Mouse (Mus musculus) large intestine, adult 2 months (tissue): Measurements from ENCODE around the gene Tbc1d9b. TPM values are rescaled to one million over a fixed set of nuclear protein-coding genes. Genes with fewer than 3 reads are reported as not detected.

Source experiments
- DNase-seq: peaks from one replicate; pipeline ENCODE4 v3.0.0-alpha.2; 2012; ENCODE audit warnings: low read depth, low spot score
- WGBS: fragments of 180-500 bp; shearing (Covaris S2); methylation state at CpG from one replicate; pipeline ENCODE4 v1.1.7; 2018; 5-methylcytosine and 5-hydroxymethylcytosine counted together
- polyA plus RNA-seq: library from polyadenylated mRNA; depleted of rRNA; stranded (reverse); fragments of >200 nt; gene quantifications from 2 replicates; pipeline ENCODE4 v1.2.3, GENCODE M21; 2012

Tbc1d9b gene
- polyA plus RNA-seq, 1 experiment = 28.2 TPM

DNA sequence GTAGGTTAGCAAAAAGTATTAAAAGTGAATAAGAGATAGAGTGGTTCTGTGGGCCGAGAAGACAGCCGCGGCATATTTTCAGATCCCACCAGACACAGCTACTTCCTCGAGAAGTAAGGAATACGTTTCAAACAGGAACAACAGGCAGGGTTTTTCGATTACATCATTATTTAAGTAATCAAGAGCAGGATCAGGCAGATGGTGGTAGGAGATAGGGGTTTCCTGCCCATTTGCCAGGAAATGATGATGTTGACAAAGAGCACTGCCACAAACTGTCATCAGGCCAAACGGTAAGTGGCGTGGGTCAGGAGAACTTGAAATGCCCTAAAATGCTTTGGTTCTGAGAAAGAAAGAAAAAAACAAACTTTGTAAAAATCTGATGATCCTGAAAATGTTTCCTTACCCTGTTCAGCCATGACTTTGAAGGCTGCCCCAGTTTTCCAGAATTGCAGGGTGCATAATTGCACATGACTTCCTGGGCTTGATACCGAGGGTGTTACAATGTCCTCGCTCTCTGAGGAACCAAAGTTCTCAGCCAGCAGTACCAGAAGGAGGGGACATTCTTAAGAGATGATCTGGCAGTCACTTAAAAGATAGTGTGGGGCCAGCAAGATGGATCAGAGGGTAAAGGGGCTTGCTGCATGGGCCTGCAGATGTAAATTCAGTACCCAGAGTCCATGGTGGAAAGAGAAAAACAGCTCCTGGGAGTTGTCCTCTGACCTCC, 3.1 kb downstream of the Tbc1d9b start:
- 57% methylated on average over 10 of the region's 10 CpGs for WGBS
- DNase-seq = no peak

DNA sequence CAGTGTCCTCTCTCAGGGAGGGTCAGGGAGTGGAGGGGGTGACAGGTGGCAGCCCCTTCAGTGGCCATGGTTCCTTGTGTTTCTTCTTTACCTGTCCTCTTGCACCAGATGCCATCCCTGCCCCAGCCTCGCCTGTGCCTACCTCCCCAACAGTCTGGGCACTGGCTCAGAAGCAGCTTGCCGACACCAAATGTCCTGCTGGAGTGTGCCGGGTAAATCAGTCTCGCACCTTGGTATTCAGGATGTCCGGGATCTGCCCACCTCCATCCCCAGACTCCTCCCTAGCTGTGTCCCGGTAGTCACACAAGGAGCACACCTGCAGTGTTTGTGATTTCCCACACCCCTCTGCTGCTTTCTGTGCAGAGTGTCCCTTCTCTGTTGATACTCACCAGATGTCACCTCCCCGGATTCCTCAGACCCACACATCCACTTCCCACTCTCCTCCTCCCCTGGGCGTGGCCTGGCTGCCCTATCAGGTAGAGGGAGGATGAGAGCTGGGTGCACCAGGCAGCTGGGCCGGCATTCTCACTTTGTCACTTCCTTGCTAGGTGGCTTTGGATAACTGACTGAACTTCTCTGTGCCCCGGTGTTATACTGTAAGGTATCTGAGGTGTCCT, 7.1 kb downstream of the Tbc1d9b start:
- 54% methylated on average over 10 of the region's 10 CpGs for WGBS
- DNase-seq = no peak

DNA sequence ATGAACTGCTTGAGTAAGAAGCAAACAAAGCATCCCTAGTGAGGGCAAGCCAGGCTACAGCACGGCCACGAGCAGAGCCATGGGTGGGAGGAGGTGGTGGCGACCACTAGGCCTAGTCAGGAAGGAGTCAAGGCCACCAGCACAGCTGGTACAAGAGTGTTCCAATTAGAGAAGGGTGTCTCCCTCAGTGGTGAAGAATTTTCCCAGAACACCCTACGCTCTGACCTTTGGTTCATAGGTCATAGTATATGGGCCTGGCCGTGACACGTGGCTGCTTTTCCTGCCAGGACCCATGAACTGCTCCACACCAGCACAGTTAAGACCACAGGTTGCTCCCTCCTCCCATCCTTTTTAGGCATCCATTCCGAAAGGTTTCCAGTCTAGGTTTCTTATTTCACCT, 8.4 kb downstream of the Tbc1d9b start:
- DNase-seq = no peak
- WGBS = 69% methylated on average over 7 of the region's 7 CpGs

DNA sequence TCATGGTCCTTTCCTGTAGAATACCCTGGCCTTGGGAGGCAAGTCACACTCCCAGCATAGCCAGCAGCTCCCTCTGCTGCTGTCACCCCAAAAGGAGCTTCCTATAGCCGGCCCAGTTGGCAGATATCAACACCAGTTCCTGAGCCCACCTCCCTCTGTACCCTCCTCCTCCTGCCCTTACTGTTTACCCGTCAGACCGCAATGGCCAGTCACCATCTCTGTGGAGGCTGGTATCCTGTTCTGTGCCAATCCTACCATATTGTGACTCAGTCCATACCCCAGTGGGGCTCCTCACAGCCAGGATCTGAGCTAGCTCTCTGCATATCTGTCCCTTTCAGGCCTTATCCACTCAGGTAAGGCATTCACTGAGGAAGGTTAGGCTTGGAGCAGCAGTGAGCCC, 14.3 kb downstream of the Tbc1d9b start:
- WGBS = 85% methylated on average over 3 of the region's 3 CpGs
- no peak for DNase-seq

DNA sequence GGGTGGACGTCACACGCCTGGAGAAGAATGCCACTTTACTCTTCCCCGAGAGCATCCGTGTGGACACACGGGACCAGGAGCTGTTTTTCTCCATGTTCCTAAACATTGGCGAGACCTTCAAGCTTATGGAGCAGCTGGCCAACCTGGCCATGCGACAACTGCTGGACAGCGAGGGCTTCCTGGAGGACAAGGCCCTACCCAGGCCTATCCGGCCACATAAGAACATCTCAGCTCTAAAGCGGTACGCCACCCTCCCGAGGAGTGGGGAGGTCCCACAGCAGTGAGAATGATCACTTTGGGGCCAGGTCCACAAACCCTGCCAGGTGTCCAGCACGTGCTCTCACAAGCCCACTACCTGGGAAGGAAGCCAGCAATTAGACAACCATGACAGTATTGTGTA, 14.9 kb downstream of the Tbc1d9b start:
- DNase-seq = no peak

DNA sequence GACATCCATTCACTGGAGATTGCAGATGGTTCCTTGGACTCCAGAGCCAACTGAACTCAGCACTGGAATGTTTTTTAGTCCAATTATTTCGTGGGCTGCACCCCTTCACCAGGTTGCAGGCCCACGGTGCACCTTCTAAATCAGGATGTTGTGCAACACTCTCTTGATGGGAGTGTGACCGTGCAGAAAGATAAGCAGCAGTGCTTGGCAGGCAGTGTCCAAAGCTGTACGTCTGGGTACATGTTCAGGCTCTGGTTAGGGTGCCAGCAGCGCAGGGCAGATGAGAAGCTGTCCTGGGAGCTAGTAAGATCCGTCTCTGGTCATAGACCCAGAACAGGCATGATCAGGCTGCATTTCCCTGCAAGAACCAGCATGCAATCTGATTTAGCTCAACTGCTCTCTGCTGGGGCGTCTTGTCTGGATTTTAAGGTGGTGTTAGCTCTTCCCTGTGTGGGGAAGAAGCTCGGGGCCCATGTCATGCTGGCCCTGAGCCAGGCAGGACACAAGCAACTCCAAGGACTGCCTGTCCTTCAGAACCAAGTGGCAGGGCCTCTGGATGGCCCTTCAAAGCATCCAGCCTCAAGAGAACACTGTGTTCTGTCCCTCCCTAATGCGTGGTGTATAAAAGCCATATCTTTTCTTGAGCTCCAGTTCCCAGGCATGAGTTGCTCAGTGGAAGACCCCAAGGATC, 16.2 kb downstream of the Tbc1d9b start:
- 72% methylated on average over 9 of the region's 9 CpGs for WGBS
- no peak for DNase-seq

More for the DNA sequence above, 14.9 kb downstream of the Tbc1d9b start:
- WGBS = 93% methylated on average over 13 of the region's 13 CpGs

DNA sequence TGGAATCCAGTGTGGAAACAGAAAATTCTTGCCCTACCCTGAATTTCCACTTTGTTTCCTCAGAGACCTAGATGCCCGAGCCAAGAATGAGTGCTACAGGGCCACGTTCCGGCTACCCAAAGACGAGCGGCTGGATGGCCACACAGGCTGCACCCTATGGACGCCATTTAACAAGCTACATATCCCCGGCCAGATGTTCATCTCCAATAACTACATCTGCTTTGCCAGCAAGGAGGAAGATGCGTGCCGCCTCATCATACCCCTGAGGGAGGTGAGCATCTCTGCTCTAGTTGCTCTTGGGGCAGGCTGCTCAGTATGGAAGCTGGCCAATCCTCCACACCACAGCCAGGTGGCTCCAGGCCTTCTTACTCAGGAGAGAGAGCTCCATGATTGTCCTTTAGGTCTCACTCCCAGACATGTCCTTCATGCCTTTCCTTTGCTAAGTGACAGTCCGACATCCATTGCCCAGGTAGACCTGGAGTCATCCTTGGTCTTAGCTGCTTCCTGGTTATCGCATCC, 16.8 kb downstream of the Tbc1d9b start:
- WGBS = 95% methylated on average over 11 of the region's 11 CpGs
- DNase-seq = no peak

DNA sequence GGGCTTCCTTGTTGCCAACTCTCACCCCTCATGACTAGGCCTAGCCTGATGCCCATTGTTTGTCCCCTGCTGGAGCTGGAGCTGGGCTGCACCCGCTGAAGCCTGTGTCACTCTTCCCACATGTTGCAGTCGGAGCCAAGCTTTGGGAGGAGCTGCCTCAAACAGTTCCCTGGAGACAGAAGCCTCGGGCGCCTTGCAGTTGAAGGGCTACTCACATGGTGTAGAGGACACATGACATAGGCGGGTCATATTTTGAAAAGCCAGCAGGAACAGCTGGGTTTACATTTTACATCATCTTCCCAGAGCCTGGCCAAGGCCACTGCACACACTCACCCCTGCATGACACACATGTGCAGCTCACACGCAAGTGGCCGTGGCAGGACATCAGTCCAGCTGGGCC, 18.0 kb downstream of the Tbc1d9b start:
- WGBS = 76% methylated on average over 7 of the region's 7 CpGs
- DNase-seq = no peak

DNA sequence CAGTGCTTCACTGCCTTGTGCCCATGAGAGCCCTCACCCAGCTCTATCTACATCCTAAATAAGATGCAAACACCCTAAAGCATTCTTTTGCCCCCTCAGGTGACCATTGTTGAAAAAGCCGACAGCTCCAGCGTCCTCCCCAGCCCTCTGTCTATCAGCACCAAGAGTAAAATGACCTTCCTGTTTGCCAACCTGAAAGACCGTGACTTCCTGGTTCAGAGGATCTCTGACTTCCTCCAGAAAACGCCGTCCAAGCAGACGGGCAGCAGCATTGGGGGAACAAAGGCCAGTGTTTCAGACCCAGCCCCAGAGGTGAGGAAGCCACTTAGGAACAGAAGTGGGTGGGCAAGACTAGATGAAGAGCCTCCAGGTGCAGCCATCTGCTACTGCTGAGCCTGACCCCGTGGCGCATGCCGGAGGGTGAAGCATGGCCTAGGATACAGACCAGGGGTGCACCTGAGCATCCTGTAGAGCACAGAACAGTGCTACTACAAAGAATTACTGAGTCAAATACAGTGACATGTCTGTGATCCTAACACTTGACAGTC, 18.5 kb downstream of the Tbc1d9b start:
- 72% methylated on average over 9 of the region's 9 CpGs for WGBS
- DNase-seq = no peak

DNA sequence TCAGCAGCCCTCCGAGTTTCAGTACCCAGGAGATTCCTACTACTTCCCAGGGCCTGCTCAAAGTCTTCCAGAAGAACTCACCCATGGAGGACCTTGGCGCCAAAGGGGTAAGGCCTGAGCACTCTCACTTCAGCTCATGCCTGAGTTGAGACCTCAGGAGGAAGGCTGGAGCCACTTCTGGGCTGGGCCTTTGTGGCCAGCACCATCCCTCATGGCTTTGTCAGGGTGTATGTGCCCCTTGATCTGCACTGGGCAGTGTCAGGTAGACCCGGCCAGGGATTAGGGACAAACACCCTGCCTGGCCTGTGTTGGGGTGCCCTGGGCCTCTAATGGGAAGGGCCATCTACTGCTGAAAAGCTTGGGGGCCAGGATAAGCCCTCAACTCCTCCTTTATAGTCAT, 20.2 kb downstream of the Tbc1d9b start:
- WGBS = 92% methylated on average over 3 of the region's 3 CpGs
- DNase-seq = no peak

DNA sequence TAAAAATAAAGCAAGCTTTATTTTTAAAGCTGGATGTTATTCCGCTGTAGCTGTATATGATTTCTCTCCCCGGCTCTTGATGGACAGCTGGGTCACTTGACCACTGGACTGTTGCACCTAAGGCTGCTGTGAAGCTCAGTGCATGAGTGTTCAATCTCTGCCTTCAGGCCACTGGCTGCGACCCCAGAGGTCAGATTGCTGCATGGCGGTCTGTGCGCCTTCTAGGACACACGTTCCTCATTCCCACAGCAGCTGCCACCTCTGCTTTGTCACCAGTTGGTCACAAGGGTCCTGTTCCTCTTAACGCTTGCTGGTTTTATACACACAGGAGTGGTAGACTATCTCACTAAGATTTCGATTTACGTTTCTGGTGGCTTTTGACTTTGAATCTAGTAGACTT, 23.0 kb downstream of the Tbc1d9b start:
- DNase-seq = no peak
- 86% methylated on average over 9 of the region's 9 CpGs for WGBS

DNA sequence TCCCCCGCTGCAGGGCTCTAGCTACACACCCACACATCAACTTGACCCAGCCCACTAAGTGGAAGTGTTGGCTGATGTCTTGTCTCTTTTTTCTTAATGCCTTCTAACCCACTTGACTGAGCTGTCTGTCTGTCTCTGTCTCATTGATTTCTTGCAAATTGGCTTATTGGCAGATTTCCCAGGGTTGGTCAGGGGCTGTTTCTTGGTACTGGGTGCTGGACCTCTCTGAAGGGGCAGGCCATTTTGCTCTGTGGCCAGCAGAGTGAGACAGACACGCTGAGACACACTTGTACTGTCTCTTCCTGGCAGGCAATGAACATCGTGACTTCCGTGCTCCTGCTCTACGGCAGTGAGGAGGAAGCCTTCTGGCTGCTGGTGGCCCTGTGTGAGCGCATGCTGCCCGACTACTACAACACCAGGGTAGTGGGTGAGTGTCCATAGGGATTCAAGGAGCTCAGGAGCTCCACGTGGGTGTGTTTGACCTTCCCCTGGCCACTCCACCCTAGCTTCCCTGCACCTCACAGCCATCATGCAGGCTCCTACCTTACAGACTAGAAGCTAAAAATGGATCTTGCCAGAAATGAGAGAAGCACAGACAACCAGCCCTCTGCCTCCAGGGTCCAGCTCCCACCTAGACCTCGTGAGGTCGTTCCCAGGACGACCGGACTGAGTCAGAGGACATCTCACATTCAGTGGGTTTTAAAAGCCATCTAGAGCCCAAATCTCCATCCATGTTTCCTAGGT, 23.8 kb downstream of the Tbc1d9b start:
- WGBS = 86% methylated on average over 12 of the region's 12 CpGs
- no peak for DNase-seq

DNA sequence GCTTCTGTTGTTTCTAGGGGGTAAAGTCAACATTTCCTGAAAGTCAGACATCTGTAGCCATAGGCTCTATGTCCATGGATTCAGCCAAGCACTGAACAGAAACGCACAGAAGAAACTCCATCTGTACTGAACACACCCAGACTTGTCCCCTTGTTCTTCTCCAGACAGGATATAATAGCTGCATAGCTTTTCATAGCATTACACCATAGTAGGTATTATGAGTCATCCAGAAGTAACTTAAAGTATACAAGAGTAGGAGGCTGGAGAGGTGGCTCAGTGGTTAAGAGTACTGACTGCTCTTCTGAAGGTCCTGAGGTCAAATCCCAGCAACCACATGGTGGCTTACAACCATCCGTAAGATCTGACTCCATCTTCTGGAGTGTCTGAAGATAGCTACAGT, 24.6 kb downstream of the Tbc1d9b start:
- 75% methylated on average over 2 of the region's 2 CpGs for WGBS

DNA sequence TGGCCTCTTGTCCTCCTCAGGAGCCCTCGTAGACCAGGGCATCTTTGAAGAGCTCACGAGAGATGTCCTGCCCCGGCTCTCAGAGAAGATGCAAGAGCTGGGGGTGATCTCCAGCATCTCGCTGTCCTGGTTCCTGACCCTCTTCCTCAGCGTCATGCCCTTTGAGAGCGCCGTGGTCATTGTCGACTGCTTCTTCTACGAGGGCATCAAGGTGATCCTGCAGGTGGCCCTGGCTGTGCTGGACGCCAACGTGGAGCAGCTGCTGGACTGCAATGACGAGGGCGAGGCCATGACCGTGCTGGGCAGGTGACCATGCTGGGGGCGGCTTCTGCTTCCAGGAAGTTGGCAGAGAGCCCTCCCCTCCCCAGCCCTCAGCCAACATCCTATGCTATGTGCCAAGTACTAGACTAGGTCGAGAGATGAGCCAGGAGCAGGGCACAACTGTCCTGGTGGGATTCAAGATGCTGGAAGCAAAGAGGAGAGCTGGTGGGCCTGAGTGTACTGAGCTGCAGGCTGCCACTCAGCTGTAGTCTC, 25.6 kb downstream of the Tbc1d9b start:
- no peak for DNase-seq
- 63% methylated on average over 16 of the region's 16 CpGs for WGBS

More for the DNA sequence above, 24.6 kb downstream of the Tbc1d9b start:
- no peak for DNase-seq

DNA sequence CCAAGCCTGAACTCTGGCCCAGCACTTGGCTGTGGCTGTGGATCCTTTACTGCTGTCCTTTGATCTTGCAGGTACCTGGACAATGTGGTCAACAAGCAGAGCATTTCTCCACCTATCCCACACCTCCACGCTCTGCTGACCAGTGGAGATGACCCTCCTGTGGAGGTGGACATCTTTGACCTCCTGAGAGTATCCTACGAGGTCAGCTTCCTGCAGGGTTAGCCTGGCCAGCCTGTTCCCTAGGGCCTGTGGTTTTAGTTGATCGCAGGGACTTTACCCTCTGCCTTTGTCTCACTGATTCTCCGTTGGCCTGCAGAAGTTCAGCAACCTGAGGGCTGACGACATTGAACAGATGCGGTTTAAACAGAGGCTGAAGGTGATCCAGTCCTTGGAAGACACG, 27.1 kb downstream of the Tbc1d9b start:
- WGBS = 92% methylated on average over 7 of the region's 7 CpGs
- no peak for DNase-seq

DNA sequence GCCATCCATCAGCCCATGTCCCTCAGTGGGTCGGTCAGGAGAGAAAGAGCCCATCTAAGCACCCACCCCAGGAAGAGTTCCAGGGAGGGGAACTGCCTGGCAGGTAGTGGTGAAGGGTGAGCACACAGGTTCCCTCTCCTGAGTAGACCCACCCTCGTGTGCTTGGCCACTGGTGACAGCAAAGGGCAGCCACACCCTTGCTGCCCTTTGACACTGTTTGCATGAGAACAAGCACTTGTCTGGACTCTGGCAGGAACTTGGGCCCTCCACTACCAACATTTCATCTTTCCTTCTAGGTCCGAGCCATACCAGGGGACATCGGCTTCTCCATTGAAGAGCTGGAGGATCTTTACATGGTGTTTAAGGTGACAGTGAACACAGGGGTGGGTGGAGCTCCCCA, 28.2 kb downstream of the Tbc1d9b start:
- WGBS = 55% methylated on average over 4 of the region's 4 CpGs
- peak; percentile 21 for DNase-seq

DNA sequence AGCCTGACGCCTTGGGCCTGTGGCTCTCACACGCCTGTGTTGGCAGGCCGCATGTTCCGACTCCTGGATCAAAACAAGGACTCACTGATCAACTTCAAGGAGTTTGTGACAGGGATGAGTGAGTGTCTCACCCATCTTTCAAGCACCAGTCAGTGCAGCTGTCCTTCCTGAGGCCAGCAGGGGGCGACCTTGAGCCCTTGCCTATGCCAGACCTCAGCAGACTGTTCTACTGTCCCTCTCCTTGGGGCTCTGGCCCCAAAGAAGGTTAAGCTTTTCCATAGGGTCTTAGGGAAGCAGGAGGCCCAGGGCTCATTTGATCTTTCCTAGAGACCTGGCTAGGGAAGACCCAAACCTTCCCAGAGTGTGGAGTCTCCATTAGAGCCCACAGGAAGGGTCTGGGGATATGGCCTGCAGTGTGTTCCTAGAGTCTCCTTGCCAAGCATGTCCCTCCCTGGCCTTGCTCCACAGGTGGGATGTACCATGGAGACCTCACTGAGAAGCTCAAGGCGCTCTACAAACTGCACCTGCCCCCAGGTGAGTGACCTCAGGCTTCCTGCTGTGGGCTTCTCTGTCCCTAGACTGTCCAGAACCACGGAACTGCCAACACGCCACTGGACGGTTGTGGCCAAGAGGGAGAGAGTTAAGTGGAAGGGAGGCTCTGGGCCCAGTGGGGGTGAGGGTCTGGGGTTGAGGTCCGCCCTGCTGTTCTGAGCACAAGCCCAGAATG, 30.5 kb downstream of the Tbc1d9b start:
- WGBS = 69% methylated on average over 10 of the region's 10 CpGs

DNA sequence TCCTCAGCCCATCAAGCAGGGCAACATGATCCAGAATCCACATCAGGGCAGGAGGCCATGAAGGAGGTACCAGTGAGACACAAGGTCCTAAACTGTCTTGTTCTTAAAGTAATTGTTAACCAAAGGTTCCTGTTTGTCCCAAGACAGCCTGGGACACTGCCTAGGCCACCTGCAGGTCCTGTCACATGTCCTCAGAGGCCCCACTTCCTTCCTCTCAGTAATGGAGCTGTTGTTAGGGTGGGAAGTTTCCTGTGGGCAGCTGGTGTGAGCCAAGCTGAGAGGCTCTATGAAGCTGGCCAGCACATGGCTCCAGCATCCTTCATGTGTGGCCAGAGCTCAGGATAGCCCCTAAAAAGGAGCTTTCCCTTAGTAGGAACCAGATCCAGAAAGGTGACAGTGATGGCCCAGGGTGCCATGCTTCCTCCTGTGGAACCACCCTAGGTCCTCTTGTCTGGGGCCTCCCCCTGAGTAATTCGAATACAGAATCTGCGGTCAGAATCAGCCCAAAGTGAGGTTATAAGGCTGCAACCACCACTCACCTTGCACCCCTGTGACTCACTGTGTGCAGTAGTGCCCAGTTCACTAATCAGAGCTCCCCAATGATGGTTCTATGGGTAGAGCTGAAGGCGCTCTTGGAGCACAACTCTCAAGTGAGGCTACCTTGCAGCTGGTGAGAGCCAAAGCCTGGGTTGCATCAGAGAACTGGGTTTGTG, 31.3 kb downstream of the Tbc1d9b start:
- WGBS = 96% methylated on average over 3 of the region's 3 CpGs

More for the DNA sequence above, 30.5 kb downstream of the Tbc1d9b start:
- no peak for DNase-seq

More for the DNA sequence above, 31.3 kb downstream of the Tbc1d9b start:
- DNase-seq = no peak
